ENCODE assay signal across 19 mouse cellular contexts in genomic region chr2:31091182-31091581, GRCm38 (mm10).
"Had no signal": no experiment of that assay in that cellular context is flagged by ENCODE, and none has a peak within 500 bp of the region (broad histone marks: within the 10 kb centered on the region; RNA-seq: fewer than 3 reads in every experiment).

No protein-coding gene starts in this region.

- ATAC-seq: liver, postnatal 0 days; lung, postnatal 0 days; midbrain, embryonic 13.5 days; midbrain, embryonic 15.5 days had no signal

- H3K27ac ChIP-seq: lung, embryonic 15.5 days; macrophage; midbrain, embryonic 13.5 days; midbrain, embryonic 15.5 days; neural tube, embryonic 12.5 days; stomach, embryonic 15.5 days had no signal

- H3K27me3 ChIP-seq: lung, embryonic 15.5 days; megakaryocyte, embryonic 14.5 days; midbrain, embryonic 13.5 days; midbrain, embryonic 15.5 days; neural tube, embryonic 12.5 days; stomach, embryonic 15.5 days had no signal

- H3K9ac ChIP-seq: liver, postnatal 0 days; lung, embryonic 15.5 days; midbrain, embryonic 13.5 days; midbrain, embryonic 15.5 days; neural tube, embryonic 12.5 days; stomach, embryonic 15.5 days had no signal

- H3K4me3 ChIP-seq: lung, embryonic 15.5 days; megakaryocyte, embryonic 14.5 days; midbrain, embryonic 13.5 days; midbrain, embryonic 15.5 days; neural tube, embryonic 12.5 days; stomach, embryonic 15.5 days had no signal

- H3K9me3 ChIP-seq: lung, embryonic 15.5 days; megakaryocyte, embryonic 14.5 days; midbrain, embryonic 13.5 days; midbrain, embryonic 15.5 days; neural tube, embryonic 12.5 days; stomach, embryonic 15.5 days had no signal

- H3K4me2 ChIP-seq: lung, embryonic 15.5 days; midbrain, embryonic 11.5 days; midbrain, embryonic 13.5 days; midbrain, embryonic 15.5 days; neural tube, embryonic 12.5 days; stomach, embryonic 15.5 days had no signal

- H3K36me3 ChIP-seq: lung, embryonic 15.5 days; midbrain, embryonic 15.5 days had no signal

- DNase-seq: liver, postnatal 0 days; lung, adult 2 months; lung, postnatal 14 days; lung, postnatal 36 days; retina, postnatal 1 day; right cerebral cortex, adult 18-20 months; right cerebral cortex, postnatal 14 days; thymus, adult 18-20 months; thymus, postnatal 14 days; thymus, postnatal 36 days had no signal
